Mouse (Mus musculus): ENCODE data around the gene Pbx1. TPM values are rescaled to one million over a fixed set of nuclear protein-coding genes. Genes with fewer than 3 reads are reported as not detected.
"Not testable (repeated sequence)": the region's sequence is repeated elsewhere in the genome, so short reads cannot be mapped to it uniquely, and the experiment has no call there.

The Pbx1 gene
- total RNA-seq (2012; rRNA removed) = 7.3 and 10.0 TPM in 2 replicates

- H3K36me3 ChIP-seq (ENCODE audit: control insufficient read depth, insufficient read depth, low read length, poor library complexity, severe bottlenecking); H3K9me3 ChIP-seq (ENCODE audit: control insufficient read depth, insufficient read depth, low read depth, low read length); in situ Hi-C loops (cut with MboI; ENCODE audit: low sequenced_read_pairs in 2 of 2, unreplicated experiment in 2 of 2); H3K4me1 ChIP-seq (ENCODE audit: control insufficient read depth in 2 of 2, insufficient read depth in 2 of 2, low read length in 2 of 2, poor library complexity in 1 of 2); DNase-seq (ENCODE audit: low read depth, low spot score): not testable (repeated sequence)
- Histone ChIP-seq H3K27ac (ENCODE audit: insufficient read depth, low read depth, low read length, poor library complexity, severe bottlenecking) (peak within 1 kb of the TSS; percentile 42; the same call in 1 of the 2 replicates), H3K9ac (ENCODE audit: insufficient read depth, low read depth, low read length, poor library complexity, severe bottlenecking) (peak within 1 kb of the TSS; percentile 63), H3K4me3 (ENCODE audit: insufficient read depth in 1 of 2, low read depth in 1 of 2, low read length in 2 of 2, poor library complexity in 1 of 2, severe bottlenecking in 1 of 2) (peak within 1 kb of the TSS; percentile 76 to 83)
Measured at GRCm38 (mm10) chr1:168432232-168432280, at the start of gene Pbx1. TSS of gene Pbx1 (minus strand) at chr1:168432270.

- in situ Hi-C loops (cut with MboI; ENCODE audit: low sequenced_read_pairs in 2 of 2, unreplicated experiment in 2 of 2) = no loop called here
- DNase-seq (ENCODE audit: low read depth, low spot score) = no peak
- H3K4me1 ChIP-seq (ENCODE audit: control insufficient read depth in 2 of 2, insufficient read depth in 2 of 2, low read length in 2 of 2, poor library complexity in 1 of 2) = no peaks in the 10 kb centered on the region
- no peaks in the 10 kb centered on the region for H3K9me3 ChIP-seq (ENCODE audit: control insufficient read depth, insufficient read depth, low read depth, low read length)
- no peak for TF ChIP-seq MAFK (IDR thresholded peaks at IDR 0.05; ENCODE audit: insufficient read depth, low read depth, low read length)
- TF ChIP-seq CHD2 (IDR thresholded peaks at IDR 0.05; ENCODE audit: low read depth, low read length) = no peak
- TF ChIP-seq HCFC1 (IDR thresholded peaks at IDR 0.05; ENCODE audit: borderline replicate concordance, insufficient read depth, low read length) = no peak
- no peak for TF ChIP-seq ZC3H11A (IDR thresholded peaks at IDR 0.05; ENCODE audit: borderline replicate concordance, low read depth, low read length)
- TF ChIP-seq ZNF384 (IDR thresholded peaks at IDR 0.05; ENCODE audit: low read depth, low read length) = no peak
- H3K27ac ChIP-seq (ENCODE audit: insufficient read depth, low read depth, low read length, poor library complexity, severe bottlenecking) = no peak overlapping the region
- H3K4me3 ChIP-seq (ENCODE audit: insufficient read depth in 1 of 2, low read depth in 1 of 2, low read length in 2 of 2, poor library complexity in 1 of 2, severe bottlenecking in 1 of 2) = no peak overlapping the region
- H3K36me3 ChIP-seq (ENCODE audit: control insufficient read depth, insufficient read depth, low read length, poor library complexity, severe bottlenecking) = no peaks in the 10 kb centered on the region
- no peak overlapping the region for H3K9ac ChIP-seq (ENCODE audit: insufficient read depth, low read depth, low read length, poor library complexity, severe bottlenecking)
Measured at GRCm38 (mm10) chr1:168479626-168480025, 47.6 kb upstream of the Pbx1 start.

GRCm38 (mm10) chr1:168478829-168479228 lies 46.8 kb upstream of the Pbx1 start:
- no peak for TF ChIP-seq CHD2 (IDR thresholded peaks at IDR 0.05; ENCODE audit: low read depth, low read length)
- no peak for TF ChIP-seq MAFK (IDR thresholded peaks at IDR 0.05; ENCODE audit: insufficient read depth, low read depth, low read length)
- no peak for TF ChIP-seq ZC3H11A (IDR thresholded peaks at IDR 0.05; ENCODE audit: borderline replicate concordance, low read depth, low read length)
- TF ChIP-seq HCFC1 (IDR thresholded peaks at IDR 0.05; ENCODE audit: borderline replicate concordance, insufficient read depth, low read length) = no peak
- no peak for TF ChIP-seq ZNF384 (IDR thresholded peaks at IDR 0.05; ENCODE audit: low read depth, low read length)
- H3K9ac ChIP-seq (ENCODE audit: insufficient read depth, low read depth, low read length, poor library complexity, severe bottlenecking) = no peak overlapping the region
- no peak overlapping the region for H3K4me3 ChIP-seq (ENCODE audit: insufficient read depth in 1 of 2, low read depth in 1 of 2, low read length in 2 of 2, poor library complexity in 1 of 2, severe bottlenecking in 1 of 2)
- in situ Hi-C loops (cut with MboI; ENCODE audit: low sequenced_read_pairs in 2 of 2, unreplicated experiment in 2 of 2) = no loop called here
- no peak overlapping the region for H3K27ac ChIP-seq (ENCODE audit: insufficient read depth, low read depth, low read length, poor library complexity, severe bottlenecking)
- H3K36me3 ChIP-seq (ENCODE audit: control insufficient read depth, insufficient read depth, low read length, poor library complexity, severe bottlenecking) = no peaks in the 10 kb centered on the region
- H3K4me1 ChIP-seq (ENCODE audit: control insufficient read depth in 2 of 2, insufficient read depth in 2 of 2, low read length in 2 of 2, poor library complexity in 1 of 2) = no peaks in the 10 kb centered on the region
- H3K9me3 ChIP-seq (ENCODE audit: control insufficient read depth, insufficient read depth, low read depth, low read length) = no peaks in the 10 kb centered on the region
- DNase-seq (ENCODE audit: low read depth, low spot score) = no peak

- TF ChIP-seq CHD2 (IDR thresholded peaks at IDR 0.05; ENCODE audit: low read depth, low read length) = no peak
- no peak for TF ChIP-seq ZC3H11A (IDR thresholded peaks at IDR 0.05; ENCODE audit: borderline replicate concordance, low read depth, low read length)
- no peak for TF ChIP-seq MAFK (IDR thresholded peaks at IDR 0.05; ENCODE audit: insufficient read depth, low read depth, low read length)
- TF ChIP-seq ZNF384 (IDR thresholded peaks at IDR 0.05; ENCODE audit: low read depth, low read length) = no peak
- no peak for TF ChIP-seq HCFC1 (IDR thresholded peaks at IDR 0.05; ENCODE audit: borderline replicate concordance, insufficient read depth, low read length)
- in situ Hi-C loops (cut with MboI; ENCODE audit: low sequenced_read_pairs in 2 of 2, unreplicated experiment in 2 of 2) = no loop called here
- no peak overlapping the region for H3K27ac ChIP-seq (ENCODE audit: insufficient read depth, low read depth, low read length, poor library complexity, severe bottlenecking)
Measured at GRCm38 (mm10) chr1:168476917-168477316, 44.8 kb upstream of the Pbx1 start.

GRCm38 (mm10) chr1:168476216-168476897 lies 44.3 kb upstream of the Pbx1 start:
- Histone ChIP-seq H3K4me3 (ENCODE audit: insufficient read depth in 1 of 2, low read depth in 1 of 2, low read length in 2 of 2, poor library complexity in 1 of 2, severe bottlenecking in 1 of 2) (no peak overlapping the region; a peak in 1 of 4 replicates), H3K4me1 (ENCODE audit: control insufficient read depth in 2 of 2, insufficient read depth in 2 of 2, low read length in 2 of 2, poor library complexity in 1 of 2) (no peaks in the 10 kb centered on the region), H3K9me3 (ENCODE audit: control insufficient read depth, insufficient read depth, low read depth, low read length) (no peaks in the 10 kb centered on the region), H3K9ac (ENCODE audit: insufficient read depth, low read depth, low read length, poor library complexity, severe bottlenecking) (no peak overlapping the region), H3K27ac (ENCODE audit: insufficient read depth, low read depth, low read length, poor library complexity, severe bottlenecking) (no peak overlapping the region), H3K36me3 (ENCODE audit: control insufficient read depth, insufficient read depth, low read length, poor library complexity, severe bottlenecking) (no peaks in the 10 kb centered on the region)
- in situ Hi-C loops (cut with MboI; ENCODE audit: low sequenced_read_pairs in 2 of 2, unreplicated experiment in 2 of 2) = no loop called here
- TF ChIP-seq ZC3H11A (IDR thresholded peaks at IDR 0.05; ENCODE audit: borderline replicate concordance, low read depth, low read length) (no peak), HCFC1 (IDR thresholded peaks at IDR 0.05; ENCODE audit: borderline replicate concordance, insufficient read depth, low read length) (no peak), ZNF384 (IDR thresholded peaks at IDR 0.05; ENCODE audit: low read depth, low read length) (no peak), CHD2 (IDR thresholded peaks at IDR 0.05; ENCODE audit: low read depth, low read length) (no peak), MAFK (IDR thresholded peaks at IDR 0.05; ENCODE audit: insufficient read depth, low read depth, low read length) (no peak)
- DNase-seq (ENCODE audit: low read depth, low spot score) = no peak

More at GRCm38 (mm10) chr1:168476917-168477316, 44.8 kb upstream of the Pbx1 start:
- no peaks in the 10 kb centered on the region for H3K4me1 ChIP-seq (ENCODE audit: control insufficient read depth in 2 of 2, insufficient read depth in 2 of 2, low read length in 2 of 2, poor library complexity in 1 of 2)
- no peaks in the 10 kb centered on the region for H3K9me3 ChIP-seq (ENCODE audit: control insufficient read depth, insufficient read depth, low read depth, low read length)
- DNase-seq (ENCODE audit: low read depth, low spot score) = no peak
- no peak overlapping the region for H3K9ac ChIP-seq (ENCODE audit: insufficient read depth, low read depth, low read length, poor library complexity, severe bottlenecking)
- no peak overlapping the region; a peak in 1 of 4 replicates for H3K4me3 ChIP-seq (ENCODE audit: insufficient read depth in 1 of 2, low read depth in 1 of 2, low read length in 2 of 2, poor library complexity in 1 of 2, severe bottlenecking in 1 of 2)
- no peaks in the 10 kb centered on the region for H3K36me3 ChIP-seq (ENCODE audit: control insufficient read depth, insufficient read depth, low read length, poor library complexity, severe bottlenecking)

Measured in ES-E14 (cell line).